Mouse (Mus musculus) embryonic facial prominence, embryonic 11.5 days (tissue): ENCODE results near the gene Gpn1. TPM values are rescaled to one million over a fixed set of nuclear protein-coding genes. Genes with fewer than 3 reads are reported as not detected.
"Not testable (repeated sequence)": the region's sequence is repeated elsewhere in the genome, so short reads cannot be mapped to it uniquely, and the experiment has no call there.

Experiments
- ATAC-seq: fragments of 200-750 bp; cut with Nextera tagmentation; replicated peaks from 2 replicates; pipeline ENCODE4 v1.8.0; 2017; ENCODE audit warnings: low read depth; ENCODE audit not compliant: insufficient number of reproducible peaks, low FRiP score, low TSS enrichment
- DNase-seq: peaks from one replicate; pipeline ENCODE4 v3.0.0-alpha.2; 2015; ENCODE audit warnings: low spot score
- H3K27ac ChIP-seq: fragments of 300-500 bp; sonication (generic); replicated peaks from 2 replicates; pipeline ENCODE4 v1.5.1; 2014; ENCODE audit warnings: mild to moderate bottlenecking, low read depth, low read length, control low read depth
- H3K27me3 ChIP-seq: fragments of 300-500 bp; sonication (generic); 2 replicates; pipeline ENCODE4 v1.6.1; 2014; ENCODE audit warnings: mild to moderate bottlenecking, low read length, moderate library complexity, mixed read lengths; ENCODE audit not compliant: control insufficient read depth, insufficient read depth
- H3K36me3 ChIP-seq: fragments of 300-500 bp; sonication (generic); replicated peaks from 2 replicates; pipeline ENCODE4 v1.6.1; 2014; ENCODE audit warnings: low read depth, mild to moderate bottlenecking, low read length, moderate library complexity, mixed read lengths; ENCODE audit not compliant: control insufficient read depth, insufficient read depth
- H3K4me1 ChIP-seq: fragments of 300-500 bp; sonication (generic); 2 replicates; pipeline ENCODE4 v1.6.1; 2014; ENCODE audit warnings: low read length, mixed read lengths; ENCODE audit not compliant: control insufficient read depth, insufficient read depth
- H3K4me2 ChIP-seq: fragments of 300-500 bp; sonication (generic); 2 replicates; pipeline ENCODE4 v1.6.1; 2014; ENCODE audit warnings: low read depth, mild to moderate bottlenecking, control low read depth, low read length, moderate library complexity
- H3K4me3 ChIP-seq: fragments of 300-500 bp; sonication (generic); 2 replicates; pipeline ENCODE4 v1.5.1; 2014; ENCODE audit warnings: low read depth, low read length, control low read depth
- H3K9ac ChIP-seq: fragments of 300-500 bp; sonication (generic); replicated peaks from 2 replicates; pipeline ENCODE4 v1.6.1; 2014; ENCODE audit warnings: mild to moderate bottlenecking, control low read depth, low read length
- H3K9me3 ChIP-seq: fragments of 300-500 bp; sonication (generic); replicated peaks from 2 replicates; pipeline ENCODE4 v1.6.1; 2016; ENCODE audit warnings: mild to moderate bottlenecking, low read length, inconsistent platforms, mixed read lengths; ENCODE audit not compliant: control insufficient read depth
- WGBS: fragments of 180-500 bp; shearing (Covaris S2); extraction: QIAGEN DNeasy Blood & Tissue Kit; methylation state at CpG from one replicate; pipeline ENCODE4 v1.1.7; 2014; 5-methylcytosine and 5-hydroxymethylcytosine counted together
- polyA plus RNA-seq: library from polyadenylated mRNA; unstranded; fragments of >200 nt; fragmentation: Nextera tagmentation; extraction: Ambion mirVana; gene quantifications from 2 replicates; pipeline ENCODE4 v1.2.1, GENCODE M21; 2014

The Gpn1 gene
- polyA plus RNA-seq, 1 experiment from 2014 or later, result 77.7 TPM

GRCm38 (mm10) chr5:31526354-31527116, 32.0 kb downstream of the Gpn1 start, which contains the start of gene Slc4a1ap:
Slc4a1ap (plus strand) TSS chr5:31526995.
- H3K4me1 ChIP-seq, result no peaks in the 10 kb centered on the region
- H3K36me3 ChIP-seq, result peaks cover 2% of the 10 kb centered on the region
- H3K9ac ChIP-seq, result peak within 1 kb of the TSS; percentile 78
- H3K4me2 ChIP-seq, result peak within 1 kb of the TSS; percentile 87
- under 1% methylated on average over 28 of the region's 28 CpGs for whole genome bisulfite sequencing
- H3K27me3 ChIP-seq, result no peaks in the 10 kb centered on the region
- H3K4me3 ChIP-seq, result peak within 1 kb of the TSS; percentile 93
- peak within 1 kb of the TSS; percentile 68; the same call in 1 of the 2 replicates for H3K27ac ChIP-seq
- DNase-seq, result peak; percentile 79
- H3K9me3 ChIP-seq, result no peaks in the 10 kb centered on the region
- ATAC-seq, result peak; percentile 83; the same call in 1 of the 2 replicates

GRCm38 (mm10) chr5:31527117-31527680, 32.7 kb downstream of the Gpn1 start:
- peak overlapping the region; percentile 93 for H3K4me3 ChIP-seq
- H3K36me3 ChIP-seq, result peaks cover 2% of the 10 kb centered on the region
- H3K27me3 ChIP-seq, result no peaks in the 10 kb centered on the region
- ATAC-seq, result 0 out of 2 replicates have a peak, but pooled peaks have one; percentile 39
- H3K9ac ChIP-seq, result peak overlapping the region; percentile 78
- no peaks in the 10 kb centered on the region for H3K4me1 ChIP-seq
- no peak for DNase-seq
- 3% methylated on average over 40 of the region's 40 CpGs for whole genome bisulfite sequencing
- peak overlapping the region; percentile 87 for H3K4me2 ChIP-seq
- 0 out of 2 replicates have a peak overlapping the region, but pooled peaks have one; percentile 68 for H3K27ac ChIP-seq
- no peaks in the 10 kb centered on the region for H3K9me3 ChIP-seq

- Histone ChIP-seq H3K4me2 (peak within 1 kb of the TSS; percentile 87), H3K27ac (peak within 1 kb of the TSS; percentile 68; the same call in 1 of the 2 replicates), H3K4me3 (peak within 1 kb of the TSS; percentile 93), H3K9ac (peak within 1 kb of the TSS; percentile 78)
- not testable (repeated sequence) for H3K4me1 ChIP-seq, ATAC-seq, H3K27me3 ChIP-seq, DNase-seq, H3K9me3 ChIP-seq, H3K36me3 ChIP-seq
- WGBS, result 79% methylated on average over 11 of the region's 11 CpGs
Observed at GRCm38 (mm10) chr5:31527707-31528106, 33.2 kb downstream of the Gpn1 start, which contains the start of gene Supt7l. Supt7l (minus strand) TSS chr5:31527807.

- WGBS, result 65% methylated on average over 2 of the region's 2 CpGs
- no peak for ATAC-seq
- no peak overlapping the region for H3K4me3 ChIP-seq
- no peak overlapping the region for H3K27ac ChIP-seq
- H3K36me3 ChIP-seq, result peaks cover 2% of the 10 kb centered on the region
- H3K9ac ChIP-seq, result no peak overlapping the region
- no peak for DNase-seq
- H3K4me2 ChIP-seq, result no peak overlapping the region
- H3K9me3 ChIP-seq, result no peaks in the 10 kb centered on the region
- H3K27me3 ChIP-seq, result no peaks in the 10 kb centered on the region
- no peaks in the 10 kb centered on the region for H3K4me1 ChIP-seq
Observed at GRCm38 (mm10) chr5:31528560-31528959, 34.0 kb downstream of the Gpn1 start.

- no peaks in the 10 kb centered on the region for H3K4me1 ChIP-seq
- no peak overlapping the region for H3K4me3 ChIP-seq
- H3K27me3 ChIP-seq, result no peaks in the 10 kb centered on the region
- DNase-seq, result peak; percentile 7
- no peak for ATAC-seq
- H3K27ac ChIP-seq, result no peak overlapping the region
- H3K9ac ChIP-seq, result no peak overlapping the region
- 92% methylated on average over 2 of the region's 2 CpGs for WGBS
- H3K4me2 ChIP-seq, result no peak overlapping the region
- H3K36me3 ChIP-seq, result peaks cover 2% of the 10 kb centered on the region
- H3K9me3 ChIP-seq, result no peaks in the 10 kb centered on the region
Observed at GRCm38 (mm10) chr5:31535228-31535627, 40.7 kb downstream of the Gpn1 start.

GRCm38 (mm10) chr5:31559401-31559800, 64.9 kb downstream of the Gpn1 start:
- Histone ChIP-seq H3K27me3 (no peaks in the 10 kb centered on the region), H3K27ac (no peak overlapping the region), H3K4me3 (no peak overlapping the region), H3K36me3 (no peaks in the 10 kb centered on the region; the same call in 1 of the 2 replicates), H3K9me3 (no peaks in the 10 kb centered on the region), H3K4me1 (no peaks in the 10 kb centered on the region), H3K4me2 (no peak overlapping the region), H3K9ac (no peak overlapping the region)
- ATAC-seq (no peak), DNase-seq (no peak)
- 43% methylated on average over 1 of the region's 1 CpGs for WGBS

GRCm38 (mm10) chr5:31560352-31560751, 65.8 kb downstream of the Gpn1 start:
- Histone ChIP-seq H3K27me3 (no peaks in the 10 kb centered on the region), H3K36me3 (no peaks in the 10 kb centered on the region; the same call in 1 of the 2 replicates), H3K9ac (no peak overlapping the region), H3K27ac (no peak overlapping the region), H3K4me2 (no peak overlapping the region), H3K9me3 (no peaks in the 10 kb centered on the region), H3K4me3 (no peak overlapping the region), H3K4me1 (no peaks in the 10 kb centered on the region)
- DNase-seq, result no peak
- WGBS, result 95% methylated on average over 2 of the region's 2 CpGs
- ATAC-seq, result no peak
